Mouse (Mus musculus) small intestine, adult 2 months (tissue): ENCODE results near the gene Sbno1.

Experiments used
- CTCF ChIP-seq: fragments of 200-500 bp; IDR thresholded peaks from 2 replicates; pipeline ENCODE4 v1.5.1; 2012; ENCODE audit warnings: low read depth, mild to moderate bottlenecking, control low read depth, inconsistent platforms, low read length, moderate library complexity, mixed read lengths; ENCODE audit not compliant: insufficient replicate concordance, insufficient read length; ENCODE audit errors: extremely low read depth
- POLR2A ChIP-seq: fragments of 200-500 bp; IDR thresholded peaks from 2 replicates; pipeline ENCODE4 v1.6.1; 2012; ENCODE audit warnings: low read depth, mild to moderate bottlenecking, control low read depth, inconsistent platforms, low read length, moderate library complexity

DNA sequence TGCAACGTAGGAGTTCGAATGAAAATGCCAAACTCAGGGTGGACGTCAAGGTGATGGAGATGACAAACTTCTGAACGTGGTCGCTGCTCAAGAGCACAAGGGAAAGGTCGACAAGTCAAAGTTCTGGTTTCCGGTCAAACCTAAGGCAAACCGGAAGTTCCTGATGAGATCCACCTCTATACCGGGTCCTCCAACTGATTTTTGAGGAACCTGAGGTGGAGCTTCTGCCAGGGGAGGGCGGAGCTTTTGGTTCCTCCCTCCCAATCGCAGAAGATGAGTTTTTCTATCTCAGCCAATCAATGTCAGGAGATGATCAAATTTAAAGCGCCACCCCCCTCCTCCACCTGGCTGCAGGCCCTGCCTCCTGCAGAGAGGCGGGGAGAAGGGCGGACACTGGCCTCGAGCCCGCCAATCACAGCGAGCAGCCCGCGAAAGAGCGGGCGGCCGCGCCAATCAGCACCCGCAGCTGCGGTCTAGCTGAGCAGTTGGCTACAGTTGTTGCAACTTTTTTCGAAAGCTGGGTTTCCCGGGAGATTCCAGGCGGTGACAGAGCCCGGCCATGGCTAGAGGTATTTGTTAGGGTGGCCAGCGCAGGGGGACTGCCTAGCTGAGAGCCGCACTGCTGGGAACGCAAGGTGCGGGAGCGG, 13.8 kb upstream of the Sbno1 start, which contains the start of gene Kmt5a:
- peak; percentile 48; the same call in 1 of the 2 replicates for TF ChIP-seq POLR2A
- TF ChIP-seq CTCF, result peak; percentile 11; the same call in 1 of the 2 replicates
